Mouse (Mus musculus): ENCODE measurements at regions not wholly inside any gene's neighbourhood (a gene's known extent, or its start where the extent isn't known, plus 50 kb on each side); places are given as distances from the start of the nearest gene placed in this dataset.

DNA sequence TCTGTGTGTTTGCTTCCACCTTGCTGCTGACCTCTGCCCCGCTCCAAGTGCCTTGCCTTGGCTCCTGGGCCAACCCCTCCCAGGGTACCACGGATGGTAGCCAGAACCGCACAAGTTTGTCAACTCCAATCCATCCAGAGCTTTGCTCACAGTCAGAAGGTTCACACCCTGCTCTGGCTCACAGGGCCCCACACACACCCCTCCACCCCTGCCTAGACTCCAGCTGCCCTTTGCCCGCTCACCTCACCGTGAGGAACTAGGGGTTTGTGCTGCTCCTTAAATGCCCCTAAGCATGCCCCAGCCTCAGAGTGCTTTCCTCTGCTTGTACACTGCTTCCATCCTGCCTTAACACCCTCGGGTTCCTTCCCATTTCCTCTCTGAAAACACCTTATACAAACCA is 117.5 kb upstream of the Lhx5 start:
- TF ChIP-seq CTCF (IDR thresholded peaks at IDR 0.05; ENCODE audit: low read depth): no peak
- TF ChIP-seq EP300 (IDR thresholded peaks at IDR 0.05; ENCODE audit: low read depth): no peak
